Mouse (Mus musculus) lung, embryonic 14.5 days (tissue): ENCODE data around the gene Xrcc3. TPM values are rescaled to one million over a fixed set of nuclear protein-coding genes. Genes with fewer than 3 reads are reported as not detected.

ENCODE experiments used
- ATAC-seq: fragments of 200-750 bp; cut with Nextera tagmentation; 2 replicates; pipeline ENCODE4 v1.8.0; 2017; ENCODE audit warnings: mild to moderate bottlenecking, moderate TSS enrichment, moderate library complexity; ENCODE audit not compliant: insufficient read depth
- DNase-seq: peaks from one replicate; pipeline ENCODE4 v3.0.0-alpha.2; 2015
- H3K27ac ChIP-seq: fragments of 300-500 bp; sonication (generic); 2 replicates; pipeline ENCODE4 v1.5.1; 2014; ENCODE audit warnings: low read depth, mild to moderate bottlenecking, moderate library complexity
- H3K27me3 ChIP-seq: fragments of 300-500 bp; sonication (generic); 2 replicates; pipeline ENCODE4 v1.6.1; 2014; ENCODE audit warnings: low read length, control low read depth; ENCODE audit not compliant: insufficient read depth
- H3K36me3 ChIP-seq: fragments of 300-500 bp; sonication (generic); 2 replicates; pipeline ENCODE4 v1.6.1; 2014; ENCODE audit warnings: control low read depth; ENCODE audit not compliant: insufficient read depth
- H3K4me1 ChIP-seq: fragments of 300-500 bp; sonication (generic); 2 replicates; pipeline ENCODE4 v1.6.1; 2014; ENCODE audit warnings: antibody characterized with exemption, control low read depth; ENCODE audit not compliant: insufficient read depth
- H3K4me2 ChIP-seq: fragments of 300-500 bp; sonication (generic); 2 replicates; pipeline ENCODE4 v1.6.1; 2014; ENCODE audit warnings: mild to moderate bottlenecking
- H3K4me3 ChIP-seq: fragments of 300-500 bp; sonication (generic); 2 replicates; pipeline ENCODE4 v1.5.1; 2014; ENCODE audit warnings: low read depth, low read length
- H3K9ac ChIP-seq: fragments of 300-500 bp; sonication (generic); 2 replicates; pipeline ENCODE4 v1.6.1; 2014
- H3K9me3 ChIP-seq: fragments of 300-500 bp; sonication (generic); 2 replicates; pipeline ENCODE4 v1.6.1; 2016; ENCODE audit warnings: low read depth, low read length, control low read depth
- CTCF ChIP-seq: IDR thresholded peaks from 2 replicates; pipeline ENCODE4 v1.5.1; 2016; ENCODE audit warnings: antibody characterized with exemption, low read depth
- WGBS: fragments of 180-500 bp; shearing (Covaris S2); extraction: QIAGEN DNeasy Blood & Tissue Kit; methylation state at CpG from one replicate; pipeline ENCODE4 v1.1.7; 2014; 5-methylcytosine and 5-hydroxymethylcytosine counted together
- polyA plus RNA-seq: library from polyadenylated mRNA; unstranded; fragments of >200 nt; fragmentation: Nextera tagmentation; extraction: Ambion mirVana; gene quantifications from 2 replicates; pipeline ENCODE4 v1.2.1, GENCODE M21; 2014

Gene Xrcc3
- polyA plus RNA-seq, 1 experiment from 2014 or later: 15.7 TPM

DNA sequence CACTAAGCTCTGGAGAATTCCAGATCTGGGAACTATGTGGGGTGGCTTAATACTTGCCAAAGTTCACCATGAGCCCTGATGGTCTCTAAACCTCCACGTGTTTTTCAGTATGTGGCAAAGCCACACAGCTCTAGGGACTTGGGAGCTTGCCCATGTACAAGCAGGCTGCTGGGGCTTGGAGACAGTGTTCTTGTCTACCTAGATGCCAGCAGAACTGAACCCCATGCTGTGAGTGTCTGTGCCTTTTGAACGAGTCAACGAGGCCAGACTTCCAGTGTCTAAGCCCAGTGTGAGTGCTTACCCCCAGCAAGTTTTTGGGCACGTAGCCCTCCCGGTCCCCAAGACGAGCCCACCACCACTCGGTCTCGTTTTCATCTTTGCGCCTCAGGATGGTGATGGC is 16.3 kb upstream of the Xrcc3 start:
- 91% methylated on average over 9 of the region's 9 CpGs for WGBS
- ATAC-seq: no peak
- Histone ChIP-seq H3K36me3 (peaks cover 100% of the 10 kb centered on the region), H3K27me3 (no peaks in the 10 kb centered on the region), H3K9me3 (no peaks in the 10 kb centered on the region), H3K27ac (no peak overlapping the region), H3K4me3 (no peak overlapping the region), H3K4me1 (no peaks in the 10 kb centered on the region), H3K4me2 (no peak overlapping the region), H3K9ac (no peak overlapping the region)
- no peak for DNase-seq
- no peak for TF ChIP-seq CTCF

DNA sequence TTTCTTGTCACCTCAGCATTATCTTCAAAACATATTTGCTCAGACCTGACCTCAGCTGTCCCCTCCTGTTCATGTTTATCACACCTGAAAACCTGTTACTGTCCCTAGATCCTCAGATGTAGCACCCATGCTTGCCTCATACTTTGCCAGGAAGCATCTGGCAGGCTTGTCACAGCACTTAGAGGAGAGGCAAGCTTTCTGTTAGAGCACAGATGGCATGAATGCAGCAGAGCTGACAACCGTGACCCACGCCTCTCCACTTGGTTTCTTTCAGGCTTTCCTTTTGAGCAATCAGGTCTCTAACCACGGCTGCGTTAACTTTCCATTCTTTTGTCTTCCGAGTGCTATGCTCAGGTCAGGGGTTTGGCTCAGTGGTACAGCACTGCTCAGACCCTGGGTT is 15.8 kb upstream of the Xrcc3 start:
- Histone ChIP-seq H3K4me3 (no peak overlapping the region), H3K4me2 (no peak overlapping the region), H3K4me1 (no peaks in the 10 kb centered on the region), H3K36me3 (peaks cover 100% of the 10 kb centered on the region), H3K27me3 (no peaks in the 10 kb centered on the region), H3K27ac (no peak overlapping the region), H3K9me3 (no peaks in the 10 kb centered on the region), H3K9ac (no peak overlapping the region; the same call in 1 of the 2 replicates)
- no peak for TF ChIP-seq CTCF
- DNase-seq (no peak), ATAC-seq (no peak)
- 82% methylated on average over 5 of the region's 5 CpGs for WGBS

DNA sequence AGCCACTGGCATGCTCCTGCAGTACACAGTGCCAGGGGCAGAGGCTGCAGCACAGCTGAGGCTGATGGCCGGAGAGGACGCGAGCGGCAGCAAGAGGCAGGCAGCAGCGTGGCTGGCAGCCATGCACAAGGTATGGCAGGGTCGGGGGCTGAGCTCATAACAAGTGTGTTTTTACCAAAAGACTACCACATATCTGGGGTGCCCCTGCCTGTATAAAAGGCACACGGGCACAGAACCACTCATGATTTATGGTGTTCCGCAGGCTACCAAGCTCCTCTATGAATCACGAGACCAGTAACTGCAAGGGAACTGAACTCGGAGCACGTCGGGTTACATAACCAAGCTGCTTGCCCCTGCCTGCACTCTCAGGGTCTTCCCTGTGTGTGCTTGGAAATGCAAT is 13.9 kb upstream of the Xrcc3 start:
- Histone ChIP-seq H3K9me3 (no peaks in the 10 kb centered on the region), H3K9ac (no peak overlapping the region), H3K4me2 (no peak overlapping the region), H3K27ac (no peak overlapping the region), H3K36me3 (peaks cover 98% of the 10 kb centered on the region), H3K4me1 (no peaks in the 10 kb centered on the region), H3K27me3 (no peaks in the 10 kb centered on the region), H3K4me3 (no peak overlapping the region)
- ATAC-seq (no peak), DNase-seq (no peak)
- no peak for TF ChIP-seq CTCF
- WGBS: 93% methylated on average over 12 of the region's 12 CpGs

DNA sequence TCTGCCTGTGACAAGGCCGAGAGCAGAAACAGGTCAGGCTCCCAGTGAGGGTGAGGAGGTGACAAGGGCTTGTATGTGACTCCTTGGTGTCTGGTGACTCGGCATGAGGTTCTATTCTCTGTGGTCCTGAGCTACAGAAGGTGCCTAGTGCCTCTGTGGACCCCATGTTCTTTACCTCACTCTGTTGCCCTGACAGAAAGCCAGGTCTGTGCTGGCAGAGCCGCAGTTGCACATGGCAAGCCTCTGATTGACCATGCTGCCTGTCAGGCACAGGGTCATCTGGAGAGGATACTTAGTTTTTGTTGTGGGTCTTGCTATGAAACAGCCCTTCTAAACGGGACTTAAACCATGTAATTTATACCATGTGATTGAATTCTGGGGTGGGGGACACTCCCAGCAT is 8.3 kb upstream of the Xrcc3 start:
- H3K27me3 ChIP-seq: no peaks in the 10 kb centered on the region
- H3K9me3 ChIP-seq: no peaks in the 10 kb centered on the region
- no peak overlapping the region for H3K4me2 ChIP-seq
- ATAC-seq (no peak), DNase-seq (no peak)
- 73% methylated on average over 4 of the region's 4 CpGs for WGBS
- no peak overlapping the region for H3K27ac ChIP-seq
- H3K4me3 ChIP-seq: no peak overlapping the region
- peaks cover 48% of the 10 kb centered on the region for H3K36me3 ChIP-seq
- no peak overlapping the region for H3K9ac ChIP-seq
- TF ChIP-seq CTCF: no peak
- H3K4me1 ChIP-seq: 0 out of 2 replicates have a peak, but pooled peaks cover 3% of the 10 kb centered on the region

DNA sequence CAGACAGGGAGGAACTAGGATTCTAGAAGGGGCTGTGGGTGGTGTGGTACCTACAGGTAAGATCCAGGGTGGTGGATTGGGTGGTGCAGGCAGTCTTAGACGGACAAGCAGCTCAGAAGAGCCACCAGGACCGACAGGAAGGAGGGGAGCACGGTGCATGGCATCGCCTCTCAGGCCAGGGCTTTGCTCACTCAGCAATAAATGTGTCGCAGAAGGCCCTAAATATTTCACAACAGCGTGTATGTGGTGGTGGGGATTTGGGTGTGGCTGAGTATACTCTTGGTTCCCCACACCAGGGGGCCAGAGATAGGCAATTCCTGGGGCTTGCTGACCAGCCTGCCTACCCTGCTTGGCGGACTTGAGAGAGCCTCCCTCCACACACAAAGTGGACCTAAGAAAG is 7.0 kb upstream of the Xrcc3 start:
- DNase-seq (no peak), ATAC-seq (no peak)
- no peak for TF ChIP-seq CTCF
- 87% methylated on average over 7 of the region's 7 CpGs for WGBS
- Histone ChIP-seq H3K4me3 (no peak overlapping the region), H3K4me1 (peaks cover 10% of the 10 kb centered on the region), H3K9me3 (no peaks in the 10 kb centered on the region), H3K36me3 (peaks cover 35% of the 10 kb centered on the region), H3K27me3 (no peaks in the 10 kb centered on the region), H3K4me2 (no peak overlapping the region), H3K27ac (no peak overlapping the region), H3K9ac (no peak overlapping the region)

DNA sequence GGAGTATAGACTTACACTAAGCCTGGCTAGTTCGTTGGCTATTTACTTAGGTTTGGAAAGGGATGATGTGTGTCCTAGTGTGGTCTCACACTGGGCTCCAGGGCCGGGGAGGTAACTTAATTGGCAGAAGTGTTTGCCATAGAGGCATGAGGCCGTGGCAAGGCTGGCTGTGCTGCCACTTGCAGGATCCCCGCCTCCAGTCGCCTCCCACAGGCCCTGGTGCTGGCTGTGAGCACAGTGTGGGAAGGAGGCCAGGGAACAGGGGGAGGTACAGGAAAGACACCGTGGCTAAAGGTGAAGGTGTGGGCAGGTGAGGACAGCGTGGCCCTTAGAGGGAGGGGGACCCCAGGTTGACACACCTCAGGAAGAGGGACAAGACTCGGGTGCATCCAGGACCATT is 6.3 kb upstream of the Xrcc3 start:
- H3K4me2 ChIP-seq: no peak overlapping the region
- 72% methylated on average over 8 of the region's 8 CpGs for WGBS
- H3K9ac ChIP-seq: no peak overlapping the region
- H3K9me3 ChIP-seq: no peaks in the 10 kb centered on the region
- TF ChIP-seq CTCF: no peak
- ATAC-seq: no peak
- H3K27me3 ChIP-seq: no peaks in the 10 kb centered on the region
- H3K4me1 ChIP-seq: peaks cover 17% of the 10 kb centered on the region
- no peak for DNase-seq
- no peak overlapping the region for H3K27ac ChIP-seq
- H3K4me3 ChIP-seq: no peak overlapping the region
- peaks cover 28% of the 10 kb centered on the region for H3K36me3 ChIP-seq

DNA sequence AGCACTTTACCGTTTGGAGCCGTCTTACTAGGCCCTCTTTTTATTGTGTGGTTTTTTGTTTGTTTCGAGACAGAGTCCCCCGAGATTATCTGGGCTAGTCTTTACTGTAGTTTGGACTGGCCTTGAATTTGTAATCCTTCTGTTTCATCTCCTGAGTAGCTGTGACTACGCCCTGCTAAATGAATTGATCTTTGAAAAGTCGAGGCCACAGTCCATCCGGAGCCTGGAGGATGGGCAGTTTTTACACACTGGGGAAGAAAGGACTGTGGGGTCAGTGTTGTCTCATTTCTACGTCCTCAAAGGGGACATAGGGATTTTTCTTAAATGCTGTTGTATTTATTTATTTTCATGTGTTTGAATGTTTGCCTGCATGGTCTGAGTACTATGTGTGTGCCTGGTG is 4.3 kb upstream of the Xrcc3 start:
- H3K9me3 ChIP-seq: no peaks in the 10 kb centered on the region
- peaks cover 8% of the 10 kb centered on the region for H3K36me3 ChIP-seq
- no peak overlapping the region for H3K4me3 ChIP-seq
- no peaks in the 10 kb centered on the region for H3K27me3 ChIP-seq
- no peak overlapping the region for H3K4me2 ChIP-seq
- no peak overlapping the region for H3K9ac ChIP-seq
- DNase-seq (no peak), ATAC-seq (no peak)
- 85% methylated on average over 8 of the region's 8 CpGs for WGBS
- peaks cover 19% of the 10 kb centered on the region for H3K4me1 ChIP-seq
- no peak for TF ChIP-seq CTCF
- no peak overlapping the region for H3K27ac ChIP-seq

DNA sequence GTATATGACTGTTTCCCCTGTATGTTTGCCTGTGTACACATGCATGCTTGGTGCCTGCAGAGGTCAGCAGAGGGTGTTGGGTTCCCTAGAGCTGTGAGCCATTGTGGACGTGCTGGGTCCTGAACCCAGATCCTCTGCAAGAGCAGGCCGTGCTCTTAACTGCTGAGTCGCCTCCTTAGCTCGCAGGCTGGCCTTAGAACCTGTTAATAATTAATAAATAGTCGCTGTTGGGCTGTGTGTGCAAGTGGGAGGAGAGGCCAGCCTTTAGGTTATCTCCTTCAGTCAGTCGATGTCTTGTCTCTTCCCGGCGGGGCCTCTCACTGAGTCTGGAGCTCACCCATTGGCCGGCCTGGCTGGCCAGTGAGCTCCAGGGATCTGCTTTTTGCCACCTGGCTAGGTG is 3.3 kb upstream of the Xrcc3 start:
- H3K4me1 ChIP-seq: peaks cover 24% of the 10 kb centered on the region
- DNase-seq (peak; percentile 15), ATAC-seq (no peak)
- no peak for TF ChIP-seq CTCF
- no peaks in the 10 kb centered on the region for H3K9me3 ChIP-seq
- 44% methylated on average over 9 of the region's 9 CpGs for WGBS
- no peak overlapping the region for H3K27ac ChIP-seq
- H3K27me3 ChIP-seq: no peaks in the 10 kb centered on the region
- peak overlapping the region; percentile 73 for H3K4me2 ChIP-seq
- no peak overlapping the region for H3K4me3 ChIP-seq
- H3K36me3 ChIP-seq: peaks cover 6% of the 10 kb centered on the region
- peak overlapping the region; percentile 5; the same call in 1 of the 2 replicates for H3K9ac ChIP-seq
